Mouse (Mus musculus): ENCODE results near the gene Rabl6.

Rabl6 gene

GRCm38 (mm10) chr2:25541644-25542367 lies 66.5 kb downstream of the Rabl6 start:
- DNase-seq = no peak

- DNase-seq = no peak
Measured at GRCm38 (mm10) chr2:25540541-25540948, 67.8 kb downstream of the Rabl6 start.

- DNase-seq = no peak
Measured at GRCm38 (mm10) chr2:25536531-25536930, 71.8 kb downstream of the Rabl6 start.

GRCm38 (mm10) chr2:25534866-25535182 lies 73.5 kb downstream of the Rabl6 start:
- no peak for DNase-seq

GRCm38 (mm10) chr2:25534178-25534865 lies 74.0 kb downstream of the Rabl6 start:
- DNase-seq = peak; percentile 57 to 74

GRCm38 (mm10) chr2:25533707-25534106 lies 74.6 kb downstream of the Rabl6 start:
- no peak for DNase-seq
